Mouse (Mus musculus): ENCODE measurements around the gene Zfp235.
A peak's percentile ranks its signal among the peaks of the same experiment; 100 is the strongest.

Gene Zfp235

DNA sequence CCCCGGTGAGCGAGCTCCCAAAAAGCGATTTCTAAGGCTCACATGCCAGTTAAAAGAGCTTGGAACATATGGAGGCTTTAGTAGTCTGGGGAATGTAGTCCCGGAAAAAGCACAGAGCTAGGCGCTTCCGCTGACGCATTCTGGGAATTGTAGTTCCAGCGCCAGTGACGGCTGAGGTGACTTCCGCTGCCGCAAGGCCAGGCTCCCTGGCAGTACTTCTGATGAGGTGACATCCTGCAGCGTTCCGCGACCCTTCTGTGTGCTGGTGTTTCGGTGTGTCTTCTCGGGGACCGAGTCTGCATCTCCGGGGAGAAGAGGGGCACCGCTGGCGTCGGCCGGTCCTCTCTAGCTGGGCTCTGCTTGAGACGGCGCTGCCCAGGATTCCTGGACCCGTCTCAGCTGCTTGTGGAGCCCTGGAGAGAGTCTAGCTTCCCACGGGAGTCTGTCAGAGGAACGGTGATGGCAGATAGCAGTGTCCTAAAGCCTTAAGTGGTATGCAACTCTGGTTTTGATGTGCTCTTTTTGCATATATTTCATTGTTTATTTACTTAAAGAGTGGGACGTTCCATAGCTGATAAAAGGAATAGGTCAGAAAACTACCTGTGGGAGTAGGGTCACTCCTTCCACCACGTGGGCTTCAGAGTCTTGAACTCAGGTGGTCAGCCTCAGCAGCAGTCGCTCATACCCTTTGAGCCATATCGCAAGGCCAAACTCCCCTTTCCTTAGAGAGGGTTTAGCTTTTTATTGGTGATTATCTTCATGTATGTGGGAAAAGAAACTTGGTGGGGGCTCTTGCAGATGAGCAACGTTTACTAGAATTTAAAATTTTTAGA is at the start of gene Zfp235:
Gene Zfp235 (plus strand): TSS at position 174 of the 833 bp plus-strand sequence.
- peak; percentile 89 to 93 for DNase-seq

DNA sequence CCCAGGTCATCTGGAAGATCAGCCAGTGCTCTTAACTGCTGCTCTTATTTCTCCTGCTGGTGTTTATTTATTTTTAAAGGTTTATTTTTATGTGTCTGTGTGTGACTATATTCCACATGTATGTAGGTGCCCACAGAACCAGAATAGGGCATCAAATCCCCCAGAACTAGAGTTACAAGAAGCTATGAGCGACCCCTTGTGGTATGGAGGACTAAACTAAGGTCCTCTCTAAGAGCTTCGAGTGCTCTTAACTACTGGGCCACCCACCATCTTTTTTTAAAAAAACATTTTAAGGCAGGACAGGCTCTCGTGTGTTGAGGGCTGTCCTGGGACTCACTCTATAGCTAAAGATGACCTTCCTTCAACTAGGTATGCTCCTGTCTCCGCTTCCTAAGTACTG is 47.1 kb upstream of the Zfp235 start:
- no peak for DNase-seq

DNA sequence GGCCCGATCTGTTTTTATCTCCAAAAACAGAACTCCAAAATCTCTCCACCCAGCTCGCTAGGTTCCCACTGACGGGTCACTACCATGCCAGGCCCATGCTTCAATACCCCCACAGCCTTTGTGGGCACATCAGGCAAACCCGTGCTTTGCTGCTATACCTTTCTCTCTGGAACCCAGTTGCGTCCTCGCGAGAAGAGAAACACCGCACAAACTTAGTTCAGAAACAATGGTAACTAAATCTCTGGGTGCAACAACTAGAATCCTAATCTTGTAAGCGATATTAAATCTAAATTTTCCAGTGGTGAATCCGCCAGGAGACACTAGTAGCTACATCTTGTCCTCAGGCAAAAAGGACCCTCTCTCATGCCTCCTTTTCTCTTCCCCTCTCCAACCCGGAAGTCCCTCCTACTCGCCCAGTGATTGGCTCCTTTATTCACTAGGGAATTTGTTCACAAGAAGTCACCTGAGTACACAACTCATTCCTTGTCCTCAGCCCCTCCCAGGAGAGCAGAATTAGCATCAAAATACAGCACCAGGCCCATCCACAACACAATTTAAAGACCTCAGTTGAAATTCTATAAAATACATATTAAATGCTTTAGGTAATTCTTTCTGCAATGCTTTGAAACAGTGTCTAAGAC is 46.4 kb upstream of the Zfp235 start:
- DNase-seq = no peak

DNA sequence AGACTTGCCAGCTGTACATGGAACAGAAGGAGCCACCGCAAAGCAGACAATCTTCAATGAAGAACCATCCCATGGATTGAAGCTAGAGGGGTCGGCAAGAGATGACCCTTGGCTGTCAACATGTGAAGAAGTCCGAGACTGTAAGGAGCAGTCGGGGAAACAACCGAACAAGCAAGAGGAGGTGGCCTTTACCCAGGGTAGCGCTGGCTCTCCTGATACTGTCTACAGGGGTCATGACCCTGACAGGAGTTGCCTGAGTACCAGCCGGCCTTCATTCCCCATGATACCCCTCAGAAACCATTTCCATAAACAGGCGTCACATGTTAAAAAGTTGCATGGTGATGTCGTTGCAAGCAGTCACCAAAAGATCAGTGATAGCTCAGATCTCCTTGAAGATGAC is 29.6 kb upstream of the Zfp235 start:
- DNase-seq = no peak

DNA sequence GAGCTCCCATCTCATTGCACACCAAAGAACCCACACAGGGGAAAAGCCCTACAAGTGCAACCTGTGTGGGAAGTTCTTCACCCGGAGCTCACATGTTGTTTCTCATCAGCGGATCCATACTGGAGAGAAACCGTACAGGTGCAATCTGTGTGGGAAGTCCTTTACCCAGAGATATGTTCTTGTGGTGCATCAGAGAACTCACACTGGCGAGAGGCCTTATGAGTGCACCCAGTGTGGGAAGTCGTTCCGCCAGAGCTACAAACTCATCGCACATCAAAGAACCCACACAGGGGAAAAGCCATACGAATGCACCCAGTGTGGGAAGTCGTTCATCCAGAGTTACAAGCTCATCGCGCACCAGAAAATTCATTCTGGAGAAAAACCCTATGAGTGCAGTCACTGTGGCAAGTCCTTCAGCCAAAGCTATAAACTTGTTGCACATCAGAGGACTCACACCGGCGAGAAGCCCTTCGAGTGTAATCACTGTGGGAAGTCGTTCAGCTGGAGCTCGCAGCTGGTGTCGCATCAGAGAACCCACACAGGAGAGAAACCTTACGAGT is 28.7 kb upstream of the Zfp235 start:
- no peak for DNase-seq

DNA sequence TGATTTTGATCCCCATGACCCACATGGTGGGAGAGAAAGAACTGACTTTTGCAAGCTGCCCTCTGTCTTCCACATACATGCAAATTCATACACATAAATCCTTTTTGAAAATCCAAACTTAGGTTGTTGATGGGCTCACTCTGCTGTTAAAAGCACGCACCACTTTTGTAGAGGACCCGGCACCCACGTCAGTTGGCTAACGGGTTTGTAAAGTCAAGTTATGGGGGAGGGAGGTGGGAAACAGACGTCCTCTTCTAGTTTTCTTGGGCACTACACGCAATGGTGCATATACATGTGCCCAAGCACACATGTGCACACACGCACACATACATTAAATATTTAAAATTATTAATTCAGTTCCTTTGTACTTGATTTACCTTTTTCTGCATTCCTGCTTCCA is 23.1 kb upstream of the Zfp235 start:
- no peak for DNase-seq

DNA sequence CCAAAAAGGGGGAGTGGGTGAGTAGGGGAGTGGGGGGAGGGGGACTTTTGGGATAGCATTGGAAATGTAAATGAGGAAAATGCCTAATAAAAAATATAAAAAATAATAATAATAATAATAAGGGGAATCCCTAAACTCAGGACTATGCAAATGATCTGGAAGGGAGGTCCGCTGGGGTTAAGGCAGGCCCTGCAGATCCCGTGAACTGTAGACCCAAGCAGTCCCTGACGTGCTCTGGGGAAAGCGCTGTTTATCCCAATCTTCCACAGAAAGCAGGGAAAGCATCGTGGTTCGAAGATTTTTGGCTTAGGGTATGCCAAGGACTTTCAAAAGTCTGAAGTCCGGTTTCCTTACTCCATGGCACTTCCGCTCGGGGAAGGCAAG is 22.2 kb upstream of the Zfp235 start:
- no peak for DNase-seq

DNA sequence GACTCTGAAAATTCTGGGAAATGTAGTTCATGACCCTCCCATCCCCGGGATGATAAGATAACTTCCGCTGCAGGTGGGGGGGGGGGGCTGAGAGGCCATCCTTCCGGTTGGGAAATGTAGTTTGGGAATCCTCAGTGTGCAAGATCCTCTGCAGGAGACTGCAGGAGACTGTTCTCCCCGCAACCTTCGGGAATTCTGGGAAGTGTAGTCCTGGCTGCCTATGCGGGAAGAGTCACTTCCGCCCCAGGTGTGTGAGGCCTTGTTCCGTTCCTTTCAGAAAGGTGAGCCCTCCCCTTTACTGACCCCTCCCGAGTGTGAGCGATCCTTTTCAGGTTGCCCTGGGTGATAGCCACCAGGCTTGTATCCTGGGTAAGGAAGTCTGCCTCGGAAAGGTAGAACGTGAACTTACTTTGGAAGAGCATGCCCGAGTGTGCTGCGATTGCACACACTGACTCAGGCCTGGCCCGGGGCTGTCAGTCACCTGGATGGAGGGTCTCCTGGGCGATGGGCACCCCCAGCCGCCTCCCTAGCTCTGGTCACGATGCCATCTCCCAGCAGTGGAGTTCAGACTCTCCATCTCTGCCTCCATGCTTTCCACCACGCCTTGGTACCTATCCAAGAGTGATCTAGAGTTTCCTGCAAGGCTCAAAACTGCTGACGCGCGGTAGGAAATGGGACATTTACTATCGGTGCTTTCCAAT is 21.7 kb upstream of the Zfp235 start, which contains the start of gene Zfp112:
Gene Zfp112 (plus strand): TSS at position 159 of the 701 bp plus-strand sequence.
- DNase-seq = peak; percentile 84 to 95

DNA sequence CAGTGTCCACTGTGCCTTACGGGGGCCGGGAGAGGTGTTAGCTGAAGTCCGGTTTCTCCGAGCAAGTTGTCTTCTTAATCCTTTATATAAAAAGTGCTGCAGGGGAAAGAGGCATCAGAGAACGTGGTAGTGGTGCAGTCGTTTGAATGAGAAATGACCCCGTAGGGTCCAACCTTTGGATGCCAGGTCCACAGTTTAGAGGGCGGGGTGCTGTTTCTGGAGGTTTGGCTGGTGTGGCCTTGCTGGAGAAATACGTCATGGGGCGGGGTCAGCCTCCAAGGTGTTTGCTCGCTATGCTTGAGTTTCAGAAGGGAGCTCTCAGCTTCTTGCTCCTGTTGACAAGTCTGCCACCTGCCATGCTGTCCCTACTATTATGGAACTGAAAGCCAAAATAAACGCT is 21.0 kb upstream of the Zfp235 start:
- peak; percentile 67 to 76 for DNase-seq

DNA sequence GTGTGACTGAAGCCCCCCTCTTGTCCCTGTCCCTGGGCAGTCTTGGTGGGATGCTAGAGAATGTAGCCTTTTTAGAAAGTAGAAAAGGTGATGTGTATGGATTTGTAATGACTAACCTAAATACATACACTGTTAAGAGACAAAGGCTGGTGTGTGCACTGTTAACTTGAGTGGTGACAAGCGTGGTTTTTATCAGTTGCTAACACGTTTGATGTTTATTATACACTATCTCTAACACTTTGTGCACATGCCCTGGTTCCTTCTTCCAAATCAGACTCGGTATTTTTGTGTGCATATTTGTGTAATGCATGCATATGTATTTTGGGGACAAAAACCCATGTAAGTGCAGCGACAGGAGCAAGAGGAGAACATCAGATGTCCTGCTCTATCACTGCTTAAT is 17.3 kb upstream of the Zfp235 start:
- DNase-seq = no peak

DNA sequence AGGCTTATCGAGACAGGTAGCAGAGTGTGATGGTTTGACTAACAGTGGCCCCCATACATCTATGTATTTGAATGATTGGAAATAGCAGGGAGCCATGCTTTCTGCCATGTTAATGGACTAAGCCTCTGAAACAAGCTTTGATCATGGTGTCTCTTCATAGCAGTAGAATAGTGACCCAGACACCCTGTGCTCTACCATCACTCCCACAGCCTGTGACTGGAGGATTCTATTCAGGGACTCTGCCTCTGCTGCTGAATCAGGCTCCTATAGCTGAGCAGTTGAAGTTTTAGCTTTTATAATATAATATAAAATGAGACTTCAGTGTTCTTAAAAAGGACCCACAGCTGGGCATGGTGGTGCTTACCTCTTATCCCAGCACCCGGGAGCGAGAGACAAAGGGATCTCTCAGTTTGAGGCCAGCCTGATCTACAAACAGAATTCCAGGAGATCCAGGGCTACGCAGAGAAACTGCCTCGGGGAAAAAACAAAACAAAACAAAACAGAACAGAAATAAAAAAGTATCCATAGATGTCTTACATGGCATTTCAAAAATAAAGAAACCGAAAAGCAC is 459 bp upstream of the Zfp235 start:
- no peak for DNase-seq

DNA sequence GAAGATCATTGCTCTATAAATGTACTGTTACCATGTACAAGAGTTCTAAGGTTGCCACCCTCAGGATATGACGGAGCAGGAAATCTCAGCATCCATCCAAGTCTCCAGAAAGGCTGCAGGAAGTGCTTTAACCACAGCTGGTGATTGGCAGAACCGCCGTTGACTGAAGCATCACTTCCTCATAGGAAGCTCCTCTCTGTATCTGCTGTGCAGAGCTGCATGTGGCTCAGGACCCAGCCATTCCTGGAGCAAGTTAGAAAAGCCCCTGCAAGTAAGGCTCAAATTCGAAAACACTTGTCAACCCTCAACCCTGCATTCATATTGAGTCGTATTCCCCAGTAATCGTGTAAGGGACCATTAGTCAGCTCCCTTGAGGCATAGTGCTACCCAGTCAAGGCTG is 8.6 kb downstream of the Zfp235 start:
- no peak for DNase-seq

DNA sequence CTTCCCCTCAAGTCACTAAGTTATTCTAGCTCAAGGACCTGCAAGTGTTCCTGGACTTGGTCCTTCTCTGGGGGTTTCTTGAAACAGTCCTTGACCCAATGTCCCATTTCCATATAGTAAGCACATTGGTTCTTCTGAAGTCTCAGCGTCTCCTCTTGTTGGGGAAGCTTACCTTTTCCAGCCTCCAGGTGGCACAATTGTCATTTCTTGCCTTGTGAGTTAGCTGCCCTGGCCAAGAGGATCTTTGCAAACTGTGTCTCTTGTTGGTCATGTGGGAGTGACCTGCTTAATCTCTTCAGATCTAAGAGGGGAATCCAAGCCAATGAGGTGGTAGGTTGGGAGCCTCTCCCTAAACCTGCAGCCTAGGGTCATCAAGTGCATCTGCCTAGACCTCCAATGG is 19.3 kb downstream of the Zfp235 start:
- no peak for DNase-seq

DNA sequence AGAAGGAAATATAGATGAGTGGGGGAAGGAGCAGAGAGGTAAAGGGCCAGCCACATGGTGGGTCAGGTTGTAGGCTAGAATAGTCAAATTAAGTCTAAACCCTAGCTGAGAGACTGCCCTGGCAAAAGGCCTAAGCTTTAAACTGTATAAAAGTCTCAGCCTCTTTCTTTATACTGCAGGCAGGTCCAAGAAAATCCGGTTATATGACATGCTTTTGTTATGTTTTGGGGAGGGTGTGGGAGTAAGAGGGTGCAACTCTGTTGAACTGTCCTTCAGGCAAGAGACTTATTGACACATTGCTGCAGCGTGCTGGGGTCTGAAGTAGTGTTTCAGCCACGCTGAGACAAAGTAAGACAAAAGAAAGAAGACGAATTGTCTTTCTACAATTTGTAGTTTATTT is 38.2 kb downstream of the Zfp235 start:
- no peak for DNase-seq

DNA sequence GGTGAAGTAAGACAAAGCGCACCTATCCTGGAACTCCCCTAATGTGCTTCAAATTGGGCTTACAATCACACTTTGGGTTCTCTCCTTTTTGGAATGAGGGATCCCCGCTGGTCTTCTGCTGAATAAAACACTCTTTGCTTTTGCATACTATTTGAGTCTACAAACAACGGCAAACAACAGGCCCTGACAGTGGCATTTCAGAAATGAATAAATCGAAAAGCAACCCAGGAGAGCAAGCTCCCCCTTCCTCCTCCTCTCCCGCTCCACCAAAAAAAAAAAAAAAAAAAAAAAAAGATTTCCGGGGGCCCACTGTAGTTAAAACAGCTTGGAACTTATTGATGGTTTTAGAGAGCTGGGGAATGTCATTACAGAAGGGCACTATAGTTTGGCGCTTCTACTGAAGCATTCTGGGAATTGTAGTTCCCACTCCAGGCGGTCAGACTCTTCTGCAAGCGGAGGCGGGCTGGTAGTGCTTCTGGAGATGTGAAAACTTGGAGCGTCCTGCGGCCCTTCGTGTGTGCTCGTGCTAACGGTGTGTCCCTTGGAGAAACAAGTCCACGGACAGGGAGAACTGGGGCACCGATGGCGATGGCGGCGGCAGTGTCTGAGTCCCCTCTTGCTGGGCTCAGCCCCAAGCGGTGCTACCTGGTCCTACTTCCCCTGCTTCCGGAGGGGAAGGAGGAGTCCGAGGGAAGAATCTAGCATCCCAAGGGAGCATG is 40.8 kb downstream of the Zfp235 start, which contains the start of gene Zfp114:
Gene Zfp114 (plus strand): TSS at position 443 of the 719 bp plus-strand sequence.
- peak; percentile 80 for DNase-seq

DNA sequence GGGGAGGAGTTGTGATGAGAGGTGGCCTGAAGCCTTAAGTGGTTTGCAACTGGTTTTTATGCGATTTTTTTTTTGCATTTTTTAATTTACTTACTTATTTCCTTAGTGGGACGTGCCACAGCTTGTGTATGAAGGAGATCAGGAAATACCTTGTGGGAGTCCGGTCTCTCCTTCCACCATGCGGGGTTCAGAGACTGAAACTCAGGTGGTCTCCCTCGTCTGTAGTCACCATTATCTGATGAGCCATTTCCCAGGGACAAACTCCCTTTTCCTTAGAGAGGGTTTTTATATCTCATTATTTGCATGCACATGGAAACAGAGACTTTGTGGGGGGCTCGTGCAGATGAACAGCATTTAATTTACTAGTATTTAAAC is 41.4 kb downstream of the Zfp235 start:
- DNase-seq = no peak

DNA sequence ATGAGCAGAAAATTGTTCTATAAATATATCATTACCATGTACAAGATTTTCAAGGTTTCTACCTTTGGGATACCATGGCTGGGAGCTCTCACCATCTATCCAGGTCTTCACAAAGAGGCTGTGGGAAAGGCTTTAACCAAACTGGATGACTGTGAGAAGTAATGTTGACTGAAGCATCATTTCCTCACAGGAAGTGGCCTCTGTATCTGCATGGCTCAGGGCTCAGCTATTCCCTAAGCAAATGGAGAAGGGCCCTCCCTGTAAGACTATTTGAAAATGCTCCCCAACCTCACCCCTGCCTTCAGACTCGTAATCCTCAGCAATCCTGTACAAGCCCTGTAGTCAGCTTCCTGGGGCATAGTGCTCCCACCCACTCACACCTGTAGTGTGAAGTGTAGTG is 53.6 kb downstream of the Zfp235 start:
- DNase-seq = no peak

DNA sequence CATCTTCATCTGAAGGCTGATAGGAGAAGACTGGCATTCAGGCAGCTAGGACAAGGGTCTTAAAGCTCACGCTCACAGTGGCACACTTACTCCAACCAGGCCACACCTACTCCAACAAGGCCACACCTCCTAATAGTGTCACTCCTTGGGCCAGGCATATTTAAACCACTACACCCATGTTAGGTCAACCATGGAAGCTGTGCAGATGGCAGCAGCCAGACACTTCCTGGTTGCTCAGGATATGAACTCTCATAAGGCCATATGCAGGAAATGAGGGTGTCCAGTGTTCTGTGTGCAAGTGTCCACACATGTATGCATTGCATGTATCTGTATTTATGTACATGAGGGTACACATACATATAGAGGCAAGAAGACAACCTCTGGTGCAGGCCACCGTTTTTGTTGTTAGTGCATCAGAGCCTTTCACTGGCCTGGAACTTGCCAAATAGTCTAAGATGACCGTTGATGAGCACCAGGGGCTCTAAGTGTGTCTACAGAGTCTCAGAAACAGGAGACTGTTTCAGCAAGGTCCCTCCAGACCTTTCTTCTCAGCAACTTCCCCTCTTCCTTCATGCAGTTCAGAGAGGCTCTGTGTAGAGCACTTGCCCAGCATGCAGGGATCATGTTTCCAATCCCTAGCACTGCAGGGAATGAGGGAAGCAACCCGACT is 55.1 kb downstream of the Zfp235 start:
- no peak for DNase-seq

DNA sequence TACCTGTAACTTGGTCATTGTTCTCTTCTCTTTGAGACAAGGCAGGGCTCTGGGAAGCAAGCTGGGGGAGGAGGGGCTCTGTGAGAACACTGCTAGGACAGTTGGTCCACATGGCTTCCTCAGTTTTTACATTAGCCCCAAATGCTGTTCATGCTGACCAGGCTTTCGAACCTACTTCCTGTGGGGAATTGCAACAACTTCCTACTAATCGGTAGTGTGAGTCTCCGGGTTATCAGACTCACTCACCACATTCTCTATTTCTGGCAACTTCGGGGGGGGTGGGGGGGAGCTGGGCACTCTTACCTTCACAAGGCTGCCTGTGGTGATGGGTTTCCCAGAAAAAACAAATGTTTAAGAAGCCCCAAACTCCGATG is 55.6 kb downstream of the Zfp235 start:
- DNase-seq = no peak

DNA sequence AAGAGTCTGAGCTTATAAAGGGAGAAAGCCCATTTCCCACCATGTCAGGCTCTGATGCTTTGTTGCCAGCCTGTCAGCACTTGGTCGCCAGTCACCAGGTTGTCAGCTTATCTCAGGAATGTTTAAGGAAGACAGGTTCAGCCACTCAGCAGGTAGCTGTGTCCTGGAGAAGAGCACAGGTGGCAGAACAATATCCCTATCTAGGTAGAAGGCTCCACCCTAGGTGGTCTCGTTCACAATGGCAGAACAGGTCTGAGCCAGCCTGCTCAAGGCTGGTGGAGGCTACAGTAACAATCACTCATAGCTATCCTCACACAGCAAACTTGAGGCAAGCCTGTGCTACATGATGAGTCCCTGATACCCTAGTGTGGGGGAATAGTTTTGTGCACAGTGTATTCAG is 57.4 kb downstream of the Zfp235 start:
- no peak for DNase-seq
